Mouse (Mus musculus): ENCODE data around the gene Hoxa3. TPM values are rescaled to one million over a fixed set of nuclear protein-coding genes. Genes with fewer than 3 reads are reported as not detected.

The Hoxa3 gene
- total and polyA plus RNA-seq, 2 experiments from 2014 or later: 1.6 TPM; not detected in 1

DNA sequence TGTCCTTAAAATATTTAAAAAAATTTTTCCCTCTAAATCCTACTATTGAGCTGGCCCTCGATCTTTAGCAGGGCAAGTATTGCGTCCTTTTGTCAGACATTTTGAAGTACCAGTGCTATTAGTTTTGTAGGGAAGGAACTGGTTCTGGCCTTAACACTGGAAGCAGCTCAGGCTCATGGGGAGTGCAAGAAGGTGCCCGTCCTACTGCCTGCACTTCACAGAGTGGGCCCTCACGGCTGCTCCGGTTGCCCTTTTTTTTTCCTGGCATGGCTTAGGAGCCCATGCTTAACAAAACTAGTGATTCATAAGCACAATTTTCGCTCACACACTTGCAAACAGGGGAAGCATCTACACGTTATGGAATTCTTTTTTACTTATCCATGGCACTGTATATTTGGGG is 25.8 kb upstream of the Hoxa3 start:
- DNase-seq (ENCODE audit: low spot score): no peak
- H3K27me3 ChIP-seq (ENCODE audit: insufficient read depth, low read length): peaks cover 97% of the 10 kb centered on the region
- H3K36me3 ChIP-seq (ENCODE audit: insufficient read depth, low read length): no peaks in the 10 kb centered on the region
- no peak overlapping the region for H3K4me3 ChIP-seq (ENCODE audit: low read depth, low read length)
- H3K4me1 ChIP-seq (ENCODE audit: insufficient read depth, low read length): no peaks in the 10 kb centered on the region
- H3K4me2 ChIP-seq (ENCODE audit: low read depth, low read length, poor library complexity, severe bottlenecking): no peak overlapping the region
- no peak overlapping the region for H3K9ac ChIP-seq (replicated peaks; ENCODE audit: low read length, poor library complexity, severe bottlenecking)
- TF ChIP-seq CTCF (IDR thresholded peaks at IDR 0.05): no peak
- H3K27ac ChIP-seq (ENCODE audit: low read depth, low read length): no peak overlapping the region
- 1% methylated on average over 7 of the region's 7 CpGs for WGBS
- no peak for ATAC-seq (ENCODE audit: low FRiP score)
- H3K9me3 ChIP-seq (ENCODE audit: low read length): no peaks in the 10 kb centered on the region

DNA sequence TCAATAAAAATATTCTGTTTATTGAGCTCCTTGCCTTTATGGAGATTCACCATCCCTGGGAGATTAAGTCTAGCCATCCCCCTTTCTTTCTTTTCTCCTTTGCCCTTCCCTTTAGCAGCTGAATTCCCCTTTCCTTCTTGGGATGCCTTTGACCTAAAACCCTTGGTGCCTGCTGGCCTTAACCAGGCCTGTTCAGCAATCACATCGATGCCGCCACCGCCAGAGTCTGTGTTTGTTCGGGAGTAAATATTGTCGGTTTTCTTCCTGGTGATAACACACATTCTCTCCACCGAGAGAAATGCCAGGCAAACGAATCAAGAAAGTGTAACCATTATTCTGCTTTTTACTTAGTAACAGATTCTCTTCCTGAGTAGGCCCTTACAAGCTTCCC is 25.0 kb upstream of the Hoxa3 start:
- 2% methylated on average over 7 of the region's 7 CpGs for WGBS
- no peaks in the 10 kb centered on the region for H3K4me1 ChIP-seq (ENCODE audit: insufficient read depth, low read length)
- H3K9ac ChIP-seq (replicated peaks; ENCODE audit: low read length, poor library complexity, severe bottlenecking): no peak overlapping the region
- H3K27me3 ChIP-seq (ENCODE audit: insufficient read depth, low read length): peaks cover 96% of the 10 kb centered on the region
- DNase-seq (ENCODE audit: low spot score) (no peak), ATAC-seq (ENCODE audit: low FRiP score) (no peak)
- no peaks in the 10 kb centered on the region for H3K9me3 ChIP-seq (ENCODE audit: low read length)
- H3K36me3 ChIP-seq (ENCODE audit: insufficient read depth, low read length): no peaks in the 10 kb centered on the region
- H3K4me3 ChIP-seq (ENCODE audit: low read depth, low read length): no peak overlapping the region
- TF ChIP-seq CTCF (IDR thresholded peaks at IDR 0.05): no peak
- no peak overlapping the region for H3K4me2 ChIP-seq (ENCODE audit: low read depth, low read length, poor library complexity, severe bottlenecking)
- no peak overlapping the region for H3K27ac ChIP-seq (ENCODE audit: low read depth, low read length)

DNA sequence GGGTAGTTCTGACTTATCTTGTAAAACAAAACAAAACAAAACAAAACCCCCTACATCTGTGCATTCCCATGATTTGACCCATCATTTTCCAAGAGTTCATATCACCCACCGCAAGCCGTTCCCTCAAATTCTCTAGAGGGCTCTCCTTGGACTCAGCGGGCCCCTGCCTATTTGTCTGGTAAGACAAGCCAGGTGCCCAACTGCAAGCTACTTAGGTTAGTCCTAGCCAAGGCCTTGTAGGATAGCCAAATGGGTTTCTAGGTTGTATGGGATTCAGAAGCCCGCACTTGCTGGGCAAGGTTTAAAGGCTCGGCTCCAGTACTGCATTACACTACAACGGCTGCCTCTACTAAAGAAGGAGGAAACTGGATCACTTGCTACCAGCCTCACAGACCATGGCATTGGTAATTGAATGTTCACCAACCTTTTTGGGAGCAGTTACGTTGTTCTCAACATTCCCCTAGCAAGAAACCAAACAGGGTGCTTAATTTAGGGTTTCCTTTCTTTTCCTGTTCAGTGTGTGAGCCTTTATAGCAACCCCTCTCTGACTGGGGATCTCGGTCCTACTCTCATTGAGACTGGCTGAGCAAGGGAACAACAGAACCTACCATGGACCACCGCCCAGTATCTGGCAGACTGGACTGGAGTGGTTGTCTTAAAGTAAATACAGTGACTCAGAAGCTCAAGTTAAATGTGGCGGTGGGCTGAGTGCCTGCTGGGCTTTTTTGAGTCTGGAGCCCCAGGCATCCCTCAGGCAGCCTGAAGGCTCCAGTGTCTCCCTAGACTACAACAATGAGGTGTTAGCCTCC is 24.4 kb upstream of the Hoxa3 start:
- Histone ChIP-seq H3K27ac (ENCODE audit: low read depth, low read length) (no peak overlapping the region), H3K4me1 (ENCODE audit: insufficient read depth, low read length) (no peaks in the 10 kb centered on the region), H3K27me3 (ENCODE audit: insufficient read depth, low read length) (peaks cover 95% of the 10 kb centered on the region), H3K9me3 (ENCODE audit: low read length) (no peaks in the 10 kb centered on the region), H3K9ac (replicated peaks; ENCODE audit: low read length, poor library complexity, severe bottlenecking) (no peak overlapping the region), H3K4me2 (ENCODE audit: low read depth, low read length, poor library complexity, severe bottlenecking) (no peak overlapping the region), H3K4me3 (ENCODE audit: low read depth, low read length) (no peak overlapping the region), H3K36me3 (ENCODE audit: insufficient read depth, low read length) (no peaks in the 10 kb centered on the region)
- no peak for TF ChIP-seq CTCF (IDR thresholded peaks at IDR 0.05)
- 9% methylated on average over 10 of the region's 10 CpGs for WGBS
- no peak for ATAC-seq (ENCODE audit: low FRiP score)
- DNase-seq (ENCODE audit: low spot score): no peak

DNA sequence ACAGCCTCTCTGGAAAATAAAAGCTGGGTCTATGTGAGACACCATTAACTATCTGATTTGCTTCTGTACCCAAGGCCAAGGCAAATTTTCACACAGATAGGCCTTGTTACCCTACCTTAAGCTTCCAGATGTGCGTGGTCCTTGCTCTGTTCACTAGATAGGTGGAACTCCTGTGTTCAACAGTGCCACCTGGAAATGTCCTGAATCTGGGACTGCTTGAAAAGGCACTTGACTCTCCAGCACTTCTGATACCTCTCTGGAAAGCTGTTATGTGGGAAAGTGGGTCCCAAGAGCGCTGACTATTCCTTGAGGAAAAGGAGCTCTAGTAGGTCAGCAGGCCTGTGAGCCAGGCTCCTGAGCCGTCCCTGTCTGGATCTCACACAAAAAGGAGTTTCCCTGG is 23.7 kb upstream of the Hoxa3 start:
- no peak overlapping the region for H3K4me2 ChIP-seq (ENCODE audit: low read depth, low read length, poor library complexity, severe bottlenecking)
- no peak overlapping the region for H3K27ac ChIP-seq (ENCODE audit: low read depth, low read length)
- no peak overlapping the region for H3K9ac ChIP-seq (replicated peaks; ENCODE audit: low read length, poor library complexity, severe bottlenecking)
- no peaks in the 10 kb centered on the region for H3K4me1 ChIP-seq (ENCODE audit: insufficient read depth, low read length)
- H3K27me3 ChIP-seq (ENCODE audit: insufficient read depth, low read length): peaks cover 95% of the 10 kb centered on the region
- 15% methylated on average over 3 of the region's 3 CpGs for WGBS
- TF ChIP-seq CTCF (IDR thresholded peaks at IDR 0.05): no peak
- ATAC-seq (ENCODE audit: low FRiP score) (no peak), DNase-seq (ENCODE audit: low spot score) (no peak)
- no peaks in the 10 kb centered on the region for H3K9me3 ChIP-seq (ENCODE audit: low read length)
- no peak overlapping the region for H3K4me3 ChIP-seq (ENCODE audit: low read depth, low read length)
- no peaks in the 10 kb centered on the region for H3K36me3 ChIP-seq (ENCODE audit: insufficient read depth, low read length)

DNA sequence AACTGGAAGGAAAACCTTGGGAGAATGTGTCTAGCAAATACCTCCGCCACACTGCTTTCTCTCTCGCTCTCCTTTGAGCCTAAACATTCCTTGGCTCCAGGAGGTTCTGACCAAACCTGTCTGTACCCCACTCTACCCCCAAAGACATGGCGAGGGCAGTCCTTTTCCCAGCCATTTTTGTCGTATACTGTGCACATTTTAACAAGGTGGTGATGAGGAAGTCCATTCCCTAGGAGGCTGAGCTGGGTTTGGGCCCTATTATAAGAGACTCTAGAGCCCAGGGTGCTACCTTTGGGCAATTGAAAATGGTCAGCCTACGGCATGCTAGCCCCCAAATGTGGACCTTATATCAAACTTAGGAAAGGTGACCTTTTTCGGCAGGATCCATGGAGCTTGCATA is 22.7 kb upstream of the Hoxa3 start:
- H3K27ac ChIP-seq (ENCODE audit: low read depth, low read length): no peak overlapping the region
- H3K27me3 ChIP-seq (ENCODE audit: insufficient read depth, low read length): peaks cover 92% of the 10 kb centered on the region
- no peak overlapping the region for H3K9ac ChIP-seq (replicated peaks; ENCODE audit: low read length, poor library complexity, severe bottlenecking)
- H3K36me3 ChIP-seq (ENCODE audit: insufficient read depth, low read length): no peaks in the 10 kb centered on the region
- DNase-seq (ENCODE audit: low spot score) (no peak), ATAC-seq (ENCODE audit: low FRiP score) (no peak)
- WGBS: 18% methylated on average over 6 of the region's 6 CpGs
- no peaks in the 10 kb centered on the region for H3K4me1 ChIP-seq (ENCODE audit: insufficient read depth, low read length)
- H3K4me2 ChIP-seq (ENCODE audit: low read depth, low read length, poor library complexity, severe bottlenecking): no peak overlapping the region
- no peak for TF ChIP-seq CTCF (IDR thresholded peaks at IDR 0.05)
- no peaks in the 10 kb centered on the region for H3K9me3 ChIP-seq (ENCODE audit: low read length)
- H3K4me3 ChIP-seq (ENCODE audit: low read depth, low read length): no peak overlapping the region

DNA sequence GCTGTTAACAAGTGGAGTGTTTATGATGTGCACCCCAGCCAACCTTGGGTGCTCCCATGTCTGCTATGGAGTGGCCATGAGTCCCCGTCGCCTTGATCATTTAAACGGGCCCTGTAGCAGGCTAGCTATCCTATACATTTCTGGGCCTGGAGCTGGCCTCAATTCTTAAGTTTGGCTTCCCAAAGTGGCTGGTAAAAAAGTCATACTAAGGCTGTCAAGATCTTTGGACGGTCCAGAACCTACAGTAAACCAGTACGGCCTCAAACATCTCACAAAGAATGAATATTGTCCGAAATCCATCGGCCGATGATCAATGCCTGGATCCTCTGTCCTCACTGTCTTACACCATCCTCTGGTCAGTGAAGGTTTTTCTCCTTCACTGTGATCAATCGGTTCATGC is 22.1 kb upstream of the Hoxa3 start:
- Histone ChIP-seq H3K36me3 (ENCODE audit: insufficient read depth, low read length) (no peaks in the 10 kb centered on the region), H3K9ac (replicated peaks; ENCODE audit: low read length, poor library complexity, severe bottlenecking) (no peak overlapping the region), H3K4me3 (ENCODE audit: low read depth, low read length) (no peak overlapping the region), H3K27me3 (ENCODE audit: insufficient read depth, low read length) (peaks cover 92% of the 10 kb centered on the region), H3K4me1 (ENCODE audit: insufficient read depth, low read length) (no peaks in the 10 kb centered on the region), H3K4me2 (ENCODE audit: low read depth, low read length, poor library complexity, severe bottlenecking) (no peak overlapping the region), H3K27ac (ENCODE audit: low read depth, low read length) (no peak overlapping the region), H3K9me3 (ENCODE audit: low read length) (no peaks in the 10 kb centered on the region)
- no peak for DNase-seq (ENCODE audit: low spot score)
- WGBS: 27% methylated on average over 9 of the region's 9 CpGs
- no peak for ATAC-seq (ENCODE audit: low FRiP score)
- TF ChIP-seq CTCF (IDR thresholded peaks at IDR 0.05): no peak
